Mouse (Mus musculus) erythroblast, embryonic 14.5 days (primary cell): Measurements from ENCODE around the gene Rundc1.

Source experiments
- GATA1 ChIP-seq: IDR thresholded peaks from 2 replicates; pipeline ENCODE4 v1.6.1; 2012; ENCODE audit warnings: low read length, inconsistent platforms, mixed read lengths
- TAL1 ChIP-seq: IDR thresholded peaks from 3 replicates; pipeline ENCODE4 v1.6.1; 2012; ENCODE audit warnings: low read length, inconsistent platforms, mixed read lengths

GRCm38 (mm10) chr11:101470206-101470605 lies 45.3 kb downstream of the Rundc1 start:
- TF ChIP-seq TAL1 (no peak), GATA1 (no peak)
